Mouse (Mus musculus) frontal cortex, postnatal 25 days (tissue): ENCODE results near the gene Gadd45a.
"Not testable (repeated sequence)": the region's sequence is repeated elsewhere in the genome, so short reads cannot be mapped to it uniquely, and the experiment has no call there.

Source experiments
- DNase-seq, 2 experiments: peaks; one replicate each; pipeline ENCODE4 v3.0.0; 2022; ENCODE audit warnings: low spot score in 2 of 2

Gadd45a gene

GRCm38 (mm10) chr6:67048880-67049694 lies 11.8 kb upstream of the Gadd45a start:
- DNase-seq, result no peak

GRCm38 (mm10) chr6:67048052-67048691 lies 10.9 kb upstream of the Gadd45a start:
- DNase-seq, result no peak

- no peak for DNase-seq
Measured at GRCm38 (mm10) chr6:67046937-67047336, 9.7 kb upstream of the Gadd45a start.

DNA sequence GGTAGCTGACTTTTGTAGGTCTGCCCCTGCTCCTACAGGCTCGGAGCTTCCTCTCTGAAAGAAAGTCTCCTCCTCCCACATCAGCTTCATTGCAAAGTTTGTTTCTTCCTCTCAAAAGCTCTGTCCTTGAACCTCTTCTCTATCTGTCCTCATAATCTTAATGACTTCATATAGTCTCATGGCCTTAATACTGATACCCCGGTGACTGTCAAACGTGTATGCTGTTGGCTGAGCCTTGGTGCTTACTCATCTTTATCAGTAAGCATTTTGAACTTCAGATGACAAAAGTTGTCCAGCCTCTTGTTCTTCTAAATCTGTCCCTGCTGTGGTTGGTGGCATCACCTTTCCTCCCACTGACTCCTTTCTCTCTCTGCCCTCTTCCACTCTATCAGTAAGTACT lies 8.2 kb upstream of the Gadd45a start:
- no peak for DNase-seq

DNA sequence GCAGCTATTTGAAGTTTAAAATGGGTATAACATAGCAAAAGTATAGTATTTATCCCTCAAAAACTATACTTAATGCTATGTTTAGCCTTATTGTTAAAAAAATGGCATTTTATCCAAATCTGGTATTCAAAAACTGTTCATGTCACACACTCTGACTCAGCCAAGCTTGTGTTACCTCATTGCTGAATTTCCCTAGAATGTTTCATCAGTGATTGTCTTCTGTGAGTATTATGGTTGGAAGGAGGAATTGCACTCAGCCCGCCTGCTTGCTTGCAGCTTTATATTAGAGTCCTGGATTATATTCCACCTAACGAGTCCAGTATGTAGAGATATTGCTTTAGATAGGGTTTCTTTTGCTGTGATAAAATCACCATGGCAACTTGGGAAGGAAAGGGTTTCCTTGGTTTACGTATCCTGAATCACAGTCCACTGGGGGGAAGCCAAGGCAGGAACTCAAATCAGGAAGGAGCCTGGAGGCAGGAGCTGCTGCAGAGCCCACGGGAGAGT lies 3.7 kb upstream of the Gadd45a start:
- no peak for DNase-seq

GRCm38 (mm10) chr6:67038964-67039363 lies 1.7 kb upstream of the Gadd45a start:
- no peak for DNase-seq

- DNase-seq, result peak; percentile 60 to 66
Measured at GRCm38 (mm10) chr6:67036356-67036811, 873 bp downstream of the Gadd45a start.

DNA sequence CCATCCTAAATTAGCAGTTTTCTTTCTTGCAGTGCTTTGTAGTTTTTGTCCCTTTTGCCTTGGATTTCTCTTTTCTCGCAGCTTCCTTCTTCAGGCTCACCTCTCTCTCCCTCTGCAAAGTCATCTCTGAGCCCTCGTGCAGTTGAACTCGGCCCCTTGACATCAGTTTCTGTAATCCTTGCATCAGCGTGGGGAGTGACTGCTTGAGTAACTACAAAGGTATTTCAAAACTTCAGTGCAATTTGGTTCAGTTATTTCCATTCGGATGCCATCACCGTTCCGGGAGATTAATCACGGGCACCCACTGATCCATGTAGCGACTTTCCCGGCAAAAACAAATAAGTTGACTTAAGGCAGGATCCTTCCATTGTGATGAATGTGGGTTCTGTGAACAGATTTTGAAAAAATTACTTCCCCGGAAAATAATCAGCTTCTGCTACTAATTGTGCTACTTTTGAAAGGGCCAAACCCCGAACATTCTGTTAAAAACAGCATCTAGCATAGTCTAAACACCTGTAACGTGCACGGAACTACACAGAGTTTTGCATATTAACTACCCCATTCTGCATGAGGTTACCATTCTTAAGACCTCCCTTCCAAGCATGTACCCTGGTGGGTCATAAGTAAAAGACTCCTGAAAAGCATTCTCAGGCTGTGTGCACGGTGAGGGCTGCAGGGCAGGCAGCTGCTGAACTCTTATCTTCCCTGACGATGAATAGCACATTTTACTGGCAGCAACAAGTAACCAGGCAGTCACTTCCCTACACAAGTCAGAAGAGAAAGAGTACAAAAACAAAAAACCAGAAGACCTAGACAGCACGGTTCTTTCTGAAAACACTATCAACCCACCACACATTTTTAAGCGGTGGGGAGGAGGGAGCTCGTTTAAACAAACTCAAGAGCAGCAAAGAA lies 1.6 kb downstream of the Gadd45a start:
- DNase-seq, result no peak

DNA sequence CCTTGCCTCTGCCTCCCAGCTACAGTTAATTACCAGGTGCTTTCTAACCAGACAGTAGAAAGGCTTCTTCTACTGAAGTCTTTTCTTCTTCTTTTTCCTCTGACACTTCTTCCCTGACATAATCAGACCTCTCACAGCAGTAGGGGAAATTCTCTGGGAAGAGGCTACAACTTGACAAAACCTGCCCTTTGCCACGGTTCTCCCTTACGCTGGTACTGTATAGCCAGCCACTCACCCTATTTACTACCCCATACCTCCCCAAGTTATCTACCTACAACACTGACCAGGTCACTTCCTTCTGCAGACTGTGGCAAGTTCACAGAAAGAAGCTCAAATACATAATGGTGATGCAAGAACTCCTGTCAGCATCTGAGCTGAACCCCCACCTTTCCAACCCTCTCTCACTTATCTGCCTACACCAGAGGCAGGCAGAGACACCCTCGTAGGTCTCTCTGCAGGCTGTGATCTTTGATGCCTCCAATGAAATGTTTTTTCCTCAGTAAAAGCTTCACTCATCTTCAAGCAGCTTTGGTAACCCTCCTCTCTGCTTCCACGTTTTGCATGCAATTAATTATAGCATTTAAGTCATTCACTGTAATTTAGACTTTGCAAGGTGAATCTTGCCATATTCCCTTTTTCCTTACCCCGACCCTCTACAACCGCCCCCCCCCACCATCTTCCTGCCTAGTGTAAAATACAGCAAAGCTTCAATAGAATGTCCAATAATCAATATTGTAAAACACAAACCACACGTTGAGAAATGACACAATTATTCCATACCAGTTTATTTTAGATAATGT lies 2.7 kb downstream of the Gadd45a start:
- no peak for DNase-seq

GRCm38 (mm10) chr6:67033604-67034003 lies 3.7 kb downstream of the Gadd45a start:
- DNase-seq, result no peak

- DNase-seq, result not testable (repeated sequence)
Measured at GRCm38 (mm10) chr6:67032972-67033371, 4.3 kb downstream of the Gadd45a start.

DNA sequence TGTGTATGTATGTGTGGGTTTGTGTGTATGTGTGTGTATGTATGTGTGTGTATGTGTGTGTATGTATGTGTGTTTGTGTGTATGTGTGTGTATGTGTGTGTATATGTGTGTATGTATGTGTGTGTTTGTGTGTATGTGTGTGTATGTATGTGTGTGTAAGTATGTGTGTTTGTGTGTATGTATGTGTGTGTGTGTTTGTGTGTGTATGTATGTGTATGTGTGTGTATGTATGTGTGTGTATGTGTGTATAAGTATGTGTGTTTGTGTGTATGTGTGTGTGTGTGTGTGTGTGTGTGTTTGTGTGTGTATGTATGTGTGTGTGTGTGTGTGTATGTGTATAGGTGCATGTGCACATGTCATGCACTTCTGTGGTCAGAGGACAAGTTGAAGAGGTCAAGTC lies 4.7 kb downstream of the Gadd45a start:
- not testable (repeated sequence) for DNase-seq

- DNase-seq, result no peak
Measured at GRCm38 (mm10) chr6:67030846-67031245, 6.4 kb downstream of the Gadd45a start.

DNA sequence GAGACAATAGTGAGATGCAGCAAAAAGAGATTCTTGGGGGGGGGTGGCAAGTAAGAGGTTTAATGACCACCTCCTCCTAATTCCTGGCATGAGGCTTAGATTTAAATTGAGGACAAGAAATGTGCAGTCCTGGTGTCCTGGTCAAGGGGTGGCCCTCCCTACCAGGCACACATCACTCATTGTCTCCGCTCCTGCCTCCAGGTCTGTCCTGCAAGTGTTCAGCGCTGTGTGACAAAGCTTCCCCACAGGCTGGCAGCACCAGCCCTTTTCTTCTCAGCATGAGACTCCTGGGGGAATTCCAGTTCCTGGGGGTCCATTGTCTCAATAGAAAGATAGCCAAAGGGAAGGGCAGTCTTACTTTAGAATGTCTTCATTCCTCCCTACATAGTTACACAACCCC lies 6.8 kb downstream of the Gadd45a start:
- no peak for DNase-seq

DNA sequence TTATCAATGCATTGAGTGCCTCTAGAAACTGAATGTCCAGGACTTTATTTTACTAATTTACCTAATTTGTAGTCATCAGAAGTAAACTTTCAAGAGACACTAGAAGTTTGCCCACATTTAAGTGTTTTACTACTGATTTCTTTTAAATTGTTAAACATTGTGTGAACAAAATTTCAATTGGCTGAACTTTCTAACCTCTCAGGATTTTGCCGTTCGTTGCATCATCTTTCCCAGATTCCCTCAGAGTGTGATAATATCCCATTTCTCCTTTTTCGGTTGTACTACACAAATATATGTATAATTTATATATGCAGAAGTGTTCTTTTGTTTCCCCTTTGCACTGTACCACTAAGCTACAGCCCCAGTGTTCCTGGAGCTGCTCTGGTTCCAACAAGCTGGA lies 7.3 kb downstream of the Gadd45a start:
- no peak for DNase-seq

DNA sequence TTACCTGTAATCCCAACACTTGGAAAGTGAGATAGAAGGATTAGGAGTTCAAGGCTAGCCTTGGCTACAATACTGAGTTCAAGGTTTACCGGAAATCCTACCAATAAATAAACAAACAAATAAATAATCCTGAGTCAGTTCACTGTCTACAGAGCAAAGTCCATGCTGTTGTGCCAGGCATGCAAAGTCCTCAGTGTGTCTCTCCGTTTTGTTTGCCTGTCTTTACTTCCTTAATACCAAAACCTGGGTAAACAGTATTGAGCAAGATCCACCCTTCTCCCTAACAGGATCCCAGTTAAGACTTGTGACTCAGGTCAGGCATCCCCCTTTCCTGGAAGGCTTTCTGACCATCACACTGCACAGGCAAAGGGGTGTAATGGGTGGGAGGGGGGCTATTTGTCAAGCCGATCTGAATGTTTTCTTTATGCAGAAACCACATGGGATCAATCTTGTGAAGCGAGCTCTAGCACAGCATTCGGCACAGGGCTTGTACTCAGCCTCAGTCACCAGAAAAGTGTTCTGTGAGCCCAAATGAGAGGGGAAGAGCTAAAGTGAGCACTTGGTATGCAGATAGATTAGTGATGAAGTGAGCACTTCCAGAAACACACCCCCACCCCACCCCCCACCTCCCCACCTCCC lies 7.8 kb downstream of the Gadd45a start:
- no peak for DNase-seq

- DNase-seq, result no peak
Measured at GRCm38 (mm10) chr6:67027438-67028142, 9.7 kb downstream of the Gadd45a start.

GRCm38 (mm10) chr6:67026661-67027060 lies 10.6 kb downstream of the Gadd45a start:
- DNase-seq, result no peak

DNA sequence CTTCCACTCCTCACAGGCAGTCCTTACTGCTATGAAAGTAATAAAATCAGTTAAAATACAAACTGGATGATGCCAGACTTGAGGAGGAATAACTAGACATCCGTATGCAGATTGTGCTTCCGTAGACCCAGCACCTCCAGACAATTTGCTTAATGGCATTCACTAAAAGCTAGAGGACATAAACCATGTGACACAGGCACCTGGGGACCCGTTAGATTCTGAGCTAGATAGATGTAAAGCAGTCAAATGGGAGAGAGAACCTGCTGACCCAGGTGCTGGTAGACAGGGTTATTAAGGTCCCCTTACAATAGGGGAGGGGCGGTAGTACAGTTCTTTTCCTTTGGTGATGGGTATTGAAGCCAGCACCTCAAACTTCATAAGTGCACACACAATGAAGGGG lies 13.5 kb downstream of the Gadd45a start:
- DNase-seq, result no peak

GRCm38 (mm10) chr6:67021308-67021707 lies 15.9 kb downstream of the Gadd45a start:
- DNase-seq, result no peak
